Mouse (Mus musculus): ENCODE measurements around the gene Pitpnm1. TPM values are rescaled to one million over a fixed set of nuclear protein-coding genes. Genes with fewer than 3 reads are reported as not detected.

Gene Pitpnm1
- polyA plus RNA-seq (2017; shearing (Covaris generic)): 100 to 1,000 TPM; 256 to 279 TPM

DNA sequence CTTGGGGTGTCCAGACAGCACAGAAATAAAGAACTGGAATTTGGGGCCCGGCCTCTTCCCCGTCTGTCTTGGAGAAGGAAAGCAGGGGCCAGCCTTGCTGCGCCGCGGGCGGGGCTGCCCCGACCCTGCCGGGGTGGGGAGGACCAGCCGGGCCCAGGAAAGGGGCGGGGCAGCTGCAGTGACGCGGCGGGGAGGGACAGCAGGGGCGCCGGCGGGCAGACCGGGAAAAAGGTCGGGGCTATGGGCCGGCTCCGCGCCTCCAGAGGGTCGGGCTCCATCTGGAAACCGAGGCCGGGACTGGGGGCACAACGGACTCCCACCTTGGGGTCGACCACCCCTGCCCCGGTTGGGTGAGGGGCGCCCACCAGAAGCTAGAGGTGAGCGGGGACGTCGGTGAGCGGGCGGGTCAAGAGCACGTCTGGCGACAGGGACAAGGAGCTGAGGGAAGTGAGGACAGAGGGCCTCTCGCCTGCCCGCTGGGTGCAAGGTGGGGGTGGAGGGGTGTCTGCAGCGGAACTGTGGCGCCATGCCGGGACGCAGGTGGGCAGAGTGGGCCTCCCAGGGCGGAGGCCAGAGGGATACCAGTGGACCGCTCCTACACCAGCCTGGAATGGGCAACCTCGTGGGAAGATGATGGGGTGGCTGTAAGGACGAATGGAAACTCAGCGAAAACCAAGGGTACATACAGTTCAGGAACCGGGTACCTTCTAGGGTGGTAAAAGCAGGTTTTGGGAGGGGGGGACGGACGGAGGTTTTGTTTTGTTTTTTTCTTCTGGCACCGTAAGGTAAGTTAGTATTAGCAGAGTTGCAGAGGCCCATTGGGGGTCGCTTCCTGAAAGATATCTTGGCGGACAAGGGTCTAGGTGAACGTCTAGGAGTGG lies at the start of gene Pitpnm1:
TSS of gene Pitpnm1 (plus strand) at position 162 of the 881 bp plus-strand sequence.

GRCm38 (mm10) chr19:4059069-4059740 lies 40.6 kb upstream of the Pitpnm1 start, which contains the start of gene Gstp3:
Gene Gstp3, minus strand, starts transcription at chr19:4059569.

GRCm38 (mm10) chr19:4081394-4081793 lies 18.4 kb upstream of the Pitpnm1 start, which contains the start of gene Cabp2:
Gene Cabp2, plus strand, starts transcription at chr19:4081578.

GRCm38 (mm10) chr19:4096642-4097440 lies 3.0 kb upstream of the Pitpnm1 start, which contains the start of gene Cdk2ap2:
Gene Cdk2ap2, plus strand, starts transcription at chr19:4097182.

GRCm38 (mm10) chr19:4125741-4126696 lies 26.2 kb downstream of the Pitpnm1 start, which contains the start of gene Aip:
Gene Aip, minus strand, starts transcription at chr19:4125858.

GRCm38 (mm10) chr19:4139446-4139845 lies 39.6 kb downstream of the Pitpnm1 start, which contains the start of gene Gpr152:
Gene Gpr152, plus strand, starts transcription at chr19:4139787.

GRCm38 (mm10) chr19:4143759-4144268 lies 44.0 kb downstream of the Pitpnm1 start, which contains the start of gene Cabp4:
Gene Cabp4, minus strand, starts transcription at chr19:4144033.

DNA sequence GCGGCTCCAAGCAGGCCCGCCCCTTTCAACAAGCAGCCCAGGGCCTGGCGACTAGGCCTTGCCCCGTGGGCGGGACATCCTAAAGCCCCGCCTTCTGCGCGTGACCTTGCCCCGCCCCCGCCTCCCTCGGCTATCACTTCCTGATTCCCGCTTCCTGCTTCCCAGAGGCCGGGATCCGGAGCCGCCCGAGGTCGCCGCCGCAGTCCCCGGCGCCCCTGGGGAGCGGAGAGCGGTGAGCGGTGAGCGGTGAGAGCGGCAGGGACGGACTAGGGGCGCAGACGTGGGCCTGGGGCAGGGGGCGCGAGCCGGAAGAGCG lies 48.7 kb downstream of the Pitpnm1 start, which contains the start of gene Coro1b:
TSS of gene Coro1b (plus strand) at position 129 of the 316 bp plus-strand sequence.

GRCm38 (mm10) chr19:4153232-4153654 lies 53.4 kb downstream of the Pitpnm1 start, which contains the start of gene Ptprcap:
Gene Ptprcap, plus strand, starts transcription at chr19:4153604.

DNA sequence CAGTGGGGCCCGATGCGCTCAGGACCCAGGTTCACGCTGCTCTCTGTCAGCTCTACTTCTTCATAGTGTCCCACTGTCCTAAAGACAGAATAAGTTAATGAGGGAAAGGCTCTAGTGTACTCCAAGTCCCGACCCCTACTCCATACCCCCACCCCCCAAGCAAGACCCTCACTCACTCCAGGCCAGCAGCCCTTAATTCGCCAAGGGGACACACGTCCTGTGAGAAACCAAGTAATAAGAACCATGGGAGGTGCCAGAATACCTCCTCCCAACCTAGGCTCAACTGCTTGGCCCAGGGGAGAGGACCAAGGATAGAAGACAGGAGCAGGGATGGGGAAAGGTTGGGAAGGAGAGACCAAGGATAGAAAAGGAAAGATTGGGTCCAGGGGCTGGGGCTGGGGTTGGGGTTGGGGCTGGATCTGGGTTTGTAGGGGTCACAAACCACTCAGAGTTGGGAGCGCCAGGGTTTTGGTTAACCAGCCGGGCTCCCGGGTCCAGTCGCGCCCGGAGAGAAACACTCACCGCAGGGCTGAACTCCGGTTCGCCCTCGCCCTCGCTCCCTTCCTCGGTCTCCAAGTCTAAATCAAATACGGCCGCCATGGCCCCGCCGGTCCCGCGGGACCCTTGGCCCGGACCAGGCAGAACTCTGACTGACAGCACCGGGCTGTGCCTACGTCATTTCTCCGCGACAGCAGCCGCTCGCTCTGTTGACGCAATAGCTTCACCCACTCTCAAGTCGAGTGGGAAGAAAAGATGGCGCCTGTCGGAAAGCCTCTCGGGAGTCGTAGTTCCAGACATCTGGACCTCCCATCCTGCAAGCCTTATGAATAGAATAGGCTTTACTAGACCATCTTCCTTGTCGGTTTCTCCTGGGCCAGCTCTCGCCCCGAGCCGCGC lies 63.1 kb downstream of the Pitpnm1 start, which contains the start of gene Rps6kb2:
TSS of gene Rps6kb2 (minus strand) at position 709 of the 897 bp plus-strand sequence.

Other genes starting within 250 kb of the Pitpnm1 start
- 10 to 100 TPM in 1 of 2 experiments, 1 to 10 TPM in 1; 7.6 to 13.0 TPM for gene Chka, start 248.2 kb upstream of the Pitpnm1 start, polyA plus RNA-seq (2017; shearing (Covaris generic))
- 10 to 100 TPM; 58.6 to 70.8 TPM for gene Tcirg1, start 192.9 kb upstream of the Pitpnm1 start, polyA plus RNA-seq (2017; shearing (Covaris generic))
- gene Ndufs8, start 187.2 kb upstream of the Pitpnm1 start, polyA plus RNA-seq (2017; shearing (Covaris generic)): 100 to 1,000 TPM; 218 to 241 TPM
- gene Aldh3b1, start 170.2 kb upstream of the Pitpnm1 start, polyA plus RNA-seq (2017; shearing (Covaris generic)): 1 to 10 TPM in 1 of 2 experiments, under 1 TPM in 1; 0.63 to 1.3 TPM
- gene Unc93b1, start 164.8 kb upstream of the Pitpnm1 start, polyA plus RNA-seq (2017; shearing (Covaris generic)): 10 to 100 TPM; 24.4 to 40.8 TPM
- under 1 TPM in 1 of 2 experiments, not detected in 1; 0.20 TPM for gene Aldh3b3, start 141.4 kb upstream of the Pitpnm1 start, polyA plus RNA-seq (2017; shearing (Covaris generic))
- not detected for gene Aldh3b2, start 127.7 kb upstream of the Pitpnm1 start, polyA plus RNA-seq (2017; shearing (Covaris generic))
- gene Acy3, start 113.4 kb upstream of the Pitpnm1 start, polyA plus RNA-seq (2017; shearing (Covaris generic)): under 1 TPM in 1 of 2 experiments, not detected in 1; 0.66 TPM
- under 1 TPM in 1 of 2 experiments, not detected in 1; 0.12 TPM for gene Tbx10, start 107.2 kb upstream of the Pitpnm1 start, polyA plus RNA-seq (2017; shearing (Covaris generic))
- gene Nudt8, start 99.4 kb upstream of the Pitpnm1 start, polyA plus RNA-seq (2017; shearing (Covaris generic)): 10 to 100 TPM; 11.5 to 24.3 TPM
- gene Gm49405, start 99.4 kb upstream of the Pitpnm1 start, polyA plus RNA-seq (2017; shearing (Covaris generic)): 1 to 10 TPM in 1 of 2 experiments, under 1 TPM in 1; 0.42 to 2.4 TPM
- gene Doc2g, start 96.7 kb upstream of the Pitpnm1 start, polyA plus RNA-seq (2017; shearing (Covaris generic)): 1 to 10 TPM in 1 of 2 experiments, under 1 TPM in 1; 0.52 to 4.1 TPM
- gene Ndufv1, start 87.2 kb upstream of the Pitpnm1 start, polyA plus RNA-seq (2017; shearing (Covaris generic)): 100 to 1,000 TPM; 134 to 170 TPM
- gene Gstp1, start 62.0 kb upstream of the Pitpnm1 start, polyA plus RNA-seq (2017; shearing (Covaris generic)): 100 to 1,000 TPM; 602 to 648 TPM
- gene Gstp2, start 54.0 kb upstream of the Pitpnm1 start, polyA plus RNA-seq (2017; shearing (Covaris generic)): 10 to 100 TPM in 1 of 2 experiments, 1 to 10 TPM in 1; 2.0 to 12.8 TPM
- gene Gstp3, start 40.4 kb upstream of the Pitpnm1 start, polyA plus RNA-seq (2017; shearing (Covaris generic)): 100 to 1,000 TPM; 132 to 137 TPM
- gene Cabp2, start 18.4 kb upstream of the Pitpnm1 start, polyA plus RNA-seq (2017; shearing (Covaris generic)): not detected
- gene Cdk2ap2, start 2.8 kb upstream of the Pitpnm1 start, polyA plus RNA-seq (2017; shearing (Covaris generic)): 100 to 1,000 TPM; 721 to 747 TPM
- gene Aip, start 25.9 kb downstream of the Pitpnm1 start, polyA plus RNA-seq (2017; shearing (Covaris generic)): 100 to 1,000 TPM; 195 to 206 TPM
- not detected for gene Gpr152, start 39.8 kb downstream of the Pitpnm1 start, polyA plus RNA-seq (2017; shearing (Covaris generic))
- under 1 TPM; 0.16 to 0.52 TPM for gene Cabp4, start 44.0 kb downstream of the Pitpnm1 start, polyA plus RNA-seq (2017; shearing (Covaris generic))
- gene Coro1b, start 48.6 kb downstream of the Pitpnm1 start, polyA plus RNA-seq (2017; shearing (Covaris generic)): 100 to 1,000 TPM; 293 to 521 TPM
- gene Ptprcap, start 53.6 kb downstream of the Pitpnm1 start, polyA plus RNA-seq (2017; shearing (Covaris generic)): 1,000 to 10,000 TPM; 1,707 to 1,870 TPM
- 10 to 100 TPM; 43.4 to 45.2 TPM for gene Rps6kb2, start 63.4 kb downstream of the Pitpnm1 start, polyA plus RNA-seq (2017; shearing (Covaris generic))
- gene Carns1, start 75.5 kb downstream of the Pitpnm1 start, polyA plus RNA-seq (2017; shearing (Covaris generic)): 10 to 100 TPM; 11.8 to 20.0 TPM
- 100 to 1,000 TPM; 624 to 764 TPM for gene Tbc1d10c, start 91.3 kb downstream of the Pitpnm1 start, polyA plus RNA-seq (2017; shearing (Covaris generic))
- 1,000 to 10,000 TPM; 1,254 to 1,335 TPM for gene Ppp1ca, start 92.1 kb downstream of the Pitpnm1 start, polyA plus RNA-seq (2017; shearing (Covaris generic))
- gene Rad9a, start 101.7 kb downstream of the Pitpnm1 start, polyA plus RNA-seq (2017; shearing (Covaris generic)): 10 to 100 TPM; 43.8 to 69.5 TPM
- 10 to 100 TPM; 20.4 to 31.3 TPM for gene Clcf1, start 114.2 kb downstream of the Pitpnm1 start, polyA plus RNA-seq (2017; shearing (Covaris generic))
- gene AC109138.7, start 114.4 kb downstream of the Pitpnm1 start, polyA plus RNA-seq (2017; shearing (Covaris generic)): not detected
- 100 to 1,000 TPM; 124 to 142 TPM for gene Pold4, start 131.9 kb downstream of the Pitpnm1 start, polyA plus RNA-seq (2017; shearing (Covaris generic))
- gene Ssh3, start 169.2 kb downstream of the Pitpnm1 start, polyA plus RNA-seq (2017; shearing (Covaris generic)): 1 to 10 TPM in 1 of 2 experiments, under 1 TPM in 1; 0.61 to 1.4 TPM
- gene Ankrd13d, start 183.1 kb downstream of the Pitpnm1 start, polyA plus RNA-seq (2017; shearing (Covaris generic)): 1 to 10 TPM; 3.2 to 8.3 TPM
- gene Grk2, start 206.2 kb downstream of the Pitpnm1 start, polyA plus RNA-seq (2017; shearing (Covaris generic)): 100 to 1,000 TPM; 351 to 389 TPM

Data from activated CD4-positive, CD25-positive, alpha-beta regulatory T cell (primary cell).